Mouse (Mus musculus) CD4-positive helper T cell, adult 2 months (primary cell): ENCODE results near the gene Olfr215.
"Not testable (repeated sequence)": the region's sequence is repeated elsewhere in the genome, so short reads cannot be mapped to it uniquely, and the experiment has no call there.

ENCODE experiments used
- DNase-seq: peaks from one replicate; pipeline ENCODE4 v3.0.0-alpha.2; 2012; ENCODE audit warnings: low read depth, missing footprints, low spot score

Olfr215 gene

GRCm38 (mm10) chr6:116584095-116584494 lies at the start of gene Olfr215:
Olfr215 (minus strand) TSS chr6:116584195.
- DNase-seq: no peak

- peak; percentile 55 for DNase-seq
Measured at GRCm38 (mm10) chr6:116632129-116632528, 48.1 kb upstream of the Olfr215 start.

DNA sequence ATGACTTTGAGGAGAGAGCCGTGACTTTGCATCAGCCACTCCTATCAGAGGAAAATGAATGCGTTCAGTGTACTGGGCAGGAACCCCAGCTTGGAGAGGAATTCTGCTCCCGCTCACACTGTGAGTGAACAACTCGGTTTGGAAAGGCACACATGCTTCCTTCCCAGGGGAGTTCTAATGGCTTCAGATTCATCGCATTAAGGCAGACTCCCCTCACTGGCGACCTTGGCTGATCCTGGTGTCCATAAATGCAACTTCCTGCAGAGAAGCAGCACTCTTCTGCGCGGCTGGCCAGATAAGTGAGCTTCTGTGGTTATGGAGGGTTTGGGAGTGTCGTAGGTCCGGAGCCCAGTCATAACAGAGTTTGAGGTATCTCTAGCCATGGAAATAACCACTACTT lies 45.8 kb upstream of the Olfr215 start:
- DNase-seq: no peak

- DNase-seq: peak; percentile 69
Measured at GRCm38 (mm10) chr6:116628539-116629171, 44.7 kb upstream of the Olfr215 start, which contains the start of gene Zfp422. Zfp422 (minus strand) TSS chr6:116628999.

GRCm38 (mm10) chr6:116628095-116628494 lies 44.1 kb upstream of the Olfr215 start:
- no peak for DNase-seq

GRCm38 (mm10) chr6:116626417-116626816 lies 42.4 kb upstream of the Olfr215 start:
- DNase-seq: not testable (repeated sequence)

DNA sequence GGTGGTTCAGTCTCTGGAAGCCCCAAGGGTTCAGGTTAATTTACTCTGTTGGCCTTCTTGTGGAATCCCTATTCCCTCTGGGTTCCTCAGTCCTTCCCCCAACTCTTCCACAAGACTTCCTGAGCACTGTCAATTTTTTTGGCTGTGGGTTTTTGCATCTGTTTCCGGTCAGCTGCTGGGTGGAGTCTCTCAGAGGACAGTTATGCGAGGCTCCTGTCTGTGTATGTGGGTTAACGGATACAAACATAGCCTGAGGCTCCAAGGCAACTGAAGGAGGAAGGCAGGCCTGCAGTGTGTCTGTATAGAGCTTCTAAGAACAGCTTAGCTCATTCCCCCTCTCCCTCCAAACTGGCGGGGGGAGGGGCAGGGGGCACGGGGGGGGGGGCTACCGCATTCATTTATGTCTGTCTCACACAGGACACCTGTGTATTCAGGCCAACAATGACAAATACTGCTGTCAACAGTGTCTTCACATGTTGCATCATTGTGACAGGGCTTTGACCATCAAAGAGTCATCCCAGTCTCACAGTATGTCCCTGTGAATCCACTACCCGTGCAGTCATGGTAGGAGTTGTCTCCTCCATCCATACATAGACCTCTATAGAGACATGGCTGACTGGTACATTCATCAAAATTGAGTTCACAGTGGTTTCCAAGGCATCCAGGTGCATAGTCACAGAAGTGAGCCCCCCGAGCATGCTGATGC lies 37.5 kb upstream of the Olfr215 start:
- no peak for DNase-seq

DNA sequence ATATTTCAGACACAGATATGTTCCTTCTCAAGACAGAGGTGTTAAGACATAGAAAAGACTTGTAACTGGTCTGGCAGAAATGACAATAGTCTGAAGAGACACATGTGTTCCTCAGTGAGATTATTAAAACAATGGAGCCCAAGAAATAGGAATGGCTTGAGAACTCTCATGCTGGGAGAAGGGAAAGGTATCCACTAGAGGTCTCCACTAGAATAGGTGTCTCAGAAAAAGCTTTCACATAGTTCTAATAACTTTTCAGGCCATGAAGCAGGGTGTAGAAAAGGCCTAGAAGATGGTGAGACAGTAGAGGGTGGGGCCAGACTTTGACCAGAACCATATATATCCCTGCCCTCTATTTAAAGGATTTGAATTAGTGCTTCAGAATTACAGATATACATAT lies 34.1 kb upstream of the Olfr215 start:
- no peak for DNase-seq

DNA sequence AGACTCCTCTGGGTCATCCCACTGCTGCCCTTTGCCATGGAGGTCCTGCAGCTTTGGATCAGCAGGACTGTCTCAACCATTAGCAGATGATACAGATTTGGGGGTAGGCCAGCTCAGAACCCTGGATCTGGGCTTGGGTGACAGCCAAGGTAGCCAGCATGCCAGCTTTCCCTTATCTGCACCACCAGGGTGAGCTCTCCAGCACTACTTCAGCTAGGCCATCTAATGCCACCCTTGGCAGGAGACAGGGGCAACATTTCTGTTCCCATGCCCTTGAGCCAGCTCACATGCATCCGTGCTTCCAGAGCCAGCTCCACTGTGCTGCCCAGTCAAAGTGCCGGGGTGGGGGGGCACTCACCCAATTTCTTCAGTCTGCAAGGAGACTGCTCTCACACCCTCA lies 31.7 kb upstream of the Olfr215 start:
- DNase-seq: no peak

DNA sequence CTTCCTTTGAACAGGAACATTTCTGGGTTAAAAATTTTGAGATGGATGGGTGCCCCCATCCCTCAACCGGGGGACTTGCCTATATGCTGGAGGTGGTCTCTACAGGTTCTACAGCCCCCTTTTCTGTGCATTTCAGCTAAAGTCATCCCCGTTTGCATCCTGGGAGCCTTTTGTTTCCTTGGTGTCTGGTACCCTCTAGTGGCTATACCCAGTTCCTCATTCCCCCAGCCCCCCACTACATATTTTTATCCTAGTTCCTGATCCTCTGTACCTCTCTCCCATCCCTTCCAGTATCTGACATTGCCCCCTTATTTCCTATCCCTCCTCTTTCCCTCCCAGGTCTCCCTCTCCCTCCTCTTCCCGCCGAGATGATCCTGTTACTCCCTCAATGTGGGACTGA lies 23.2 kb upstream of the Olfr215 start:
- DNase-seq: no peak

- not testable (repeated sequence) for DNase-seq
Measured at GRCm38 (mm10) chr6:116600969-116601368, 17.0 kb upstream of the Olfr215 start.

GRCm38 (mm10) chr6:116569834-116570233 lies 14.2 kb downstream of the Olfr215 start:
- DNase-seq: peak; percentile 3

GRCm38 (mm10) chr6:116554952-116555351 lies 29.0 kb downstream of the Olfr215 start:
- no peak for DNase-seq

GRCm38 (mm10) chr6:116553935-116554334 lies 30.1 kb downstream of the Olfr215 start, which contains the start of gene Olfr214:
Olfr214 (plus strand) TSS chr6:116554235.
- DNase-seq: no peak

- not testable (repeated sequence) for DNase-seq
Measured at GRCm38 (mm10) chr6:116550841-116551240, 33.2 kb downstream of the Olfr215 start, which contains the start of gene Gm5580. Gm5580 (plus strand) TSS chr6:116551141.

DNA sequence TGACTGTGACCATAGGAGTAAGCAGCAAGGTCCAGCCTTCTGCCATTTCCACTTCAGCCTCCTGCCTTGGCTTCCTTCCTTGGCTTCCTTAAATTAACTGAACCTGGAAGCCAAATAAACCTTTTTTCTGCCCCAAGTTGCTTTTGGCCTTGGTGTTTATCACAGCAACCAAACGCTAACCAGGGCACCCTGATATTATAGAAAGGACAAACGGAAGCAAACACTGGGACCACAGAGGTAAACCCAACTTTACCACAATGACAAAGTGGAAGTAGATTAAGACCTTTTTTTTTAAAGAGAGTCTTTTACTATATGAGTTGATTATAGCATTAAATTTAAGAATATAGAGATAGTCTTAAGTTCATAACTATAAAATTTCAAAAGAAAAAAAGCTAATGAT lies 41.5 kb downstream of the Olfr215 start:
- no peak for DNase-seq

GRCm38 (mm10) chr6:116538156-116538555 lies 45.8 kb downstream of the Olfr215 start, which contains the start of gene Olfr213:
Olfr213 (plus strand) TSS chr6:116538456.
- no peak for DNase-seq
